Mouse (Mus musculus): ENCODE measurements around the gene Arl5b.

DNA sequence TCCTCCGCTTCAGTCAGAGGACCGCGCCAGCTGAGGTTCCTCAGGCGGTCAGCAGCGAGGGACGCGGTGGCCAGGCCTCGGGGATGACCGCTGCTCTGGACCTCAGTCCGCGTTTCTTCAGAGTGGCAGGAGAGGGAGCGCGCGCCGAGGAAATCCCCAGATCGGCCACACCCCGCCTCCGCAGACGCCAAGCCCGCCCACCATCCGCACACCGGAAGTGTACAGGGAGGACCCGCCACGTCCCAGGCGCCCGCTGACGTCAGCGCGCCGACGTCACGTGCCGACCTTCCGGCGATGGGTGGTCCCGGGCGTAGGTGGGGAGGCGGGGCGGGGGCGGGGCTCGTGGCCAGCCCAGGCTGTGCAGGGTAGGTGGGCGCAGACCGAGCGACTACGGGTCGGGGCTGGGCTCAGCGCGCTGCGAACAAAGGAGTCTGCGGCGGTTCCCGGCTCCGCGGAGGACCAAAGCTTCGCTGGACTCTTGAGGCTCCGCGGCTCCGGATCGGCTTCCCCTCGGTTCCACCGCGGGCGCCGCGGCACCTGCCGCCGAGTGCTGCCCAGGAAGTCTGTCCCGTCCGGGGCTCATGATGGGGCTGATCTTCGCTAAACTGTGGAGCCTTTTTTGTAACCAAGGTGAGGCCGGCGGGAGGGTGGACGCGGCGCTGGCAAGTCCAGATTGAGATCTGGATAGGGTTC is 5.9 kb downstream of the Arl5b start, which contains the start of gene Nsun6:
- peak; percentile 14; the same call in 1 of the 2 replicates for TF ChIP-seq CTCF (IDR thresholded peaks at IDR 0.05; ENCODE audit: control insufficient read depth, insufficient read depth, low read length)
- TF ChIP-seq POLR2A (IDR thresholded peaks at IDR 0.05; ENCODE audit: borderline replicate concordance, control insufficient read depth, low read depth, low read length) = peak; percentile 70; the same call in 1 of the 2 replicates
